Mouse (Mus musculus) bone marrow, adult 2 months (tissue): Measurements from ENCODE around the gene Erc2. TPM values are rescaled to one million over a fixed set of nuclear protein-coding genes. Genes with fewer than 3 reads are reported as not detected.

Experiments
- H3K27ac ChIP-seq: fragments of 200-500 bp; 2 replicates; pipeline ENCODE4 v1.5.1; 2012; ENCODE audit warnings: low read depth, mild to moderate bottlenecking, control low read depth, inconsistent platforms, low read length; ENCODE audit not compliant: control insufficient read depth, poor library complexity, insufficient read depth
- H3K4me1 ChIP-seq: fragments of 200-500 bp; 2 replicates; pipeline ENCODE4 v1.6.1; 2011; ENCODE audit warnings: low read length; ENCODE audit not compliant: control insufficient read depth, insufficient read depth
- H3K4me3 ChIP-seq: fragments of 200-500 bp; replicated peaks from 2 replicates; pipeline ENCODE3; 2011; ENCODE audit warnings: mild to moderate bottlenecking, low read depth, low read length, control low read depth; ENCODE audit not compliant: control insufficient read depth
- CTCF ChIP-seq: fragments of 200-500 bp; IDR thresholded peaks from 2 replicates; pipeline ENCODE4 v1.5.1; 2011; ENCODE audit warnings: low read length, control low read depth; ENCODE audit not compliant: control insufficient read depth, insufficient read depth
- POLR2A ChIP-seq: fragments of 200-500 bp; IDR thresholded peaks from 2 replicates; pipeline ENCODE4 v1.6.1; 2011; ENCODE audit warnings: low read depth, mild to moderate bottlenecking, control low read depth, low read length, borderline replicate concordance; ENCODE audit not compliant: control insufficient read depth
- WGBS: fragments of 180-500 bp; shearing (Covaris S2); methylation state at CpG from one replicate; pipeline ENCODE4 v1.1.7; 2018; 5-methylcytosine and 5-hydroxymethylcytosine counted together
- polyA plus RNA-seq: library from polyadenylated mRNA; stranded (reverse); fragments of >200 nt; gene quantifications from 2 replicates; pipeline ENCODE4 v1.2.4, GENCODE M21; 2011; ENCODE audit warnings: low replicate concordance; ENCODE audit not compliant: missing spikeins, insufficient read depth, insufficient read length

Gene Erc2
- polyA plus RNA-seq, 1 experiment = not detected

DNA sequence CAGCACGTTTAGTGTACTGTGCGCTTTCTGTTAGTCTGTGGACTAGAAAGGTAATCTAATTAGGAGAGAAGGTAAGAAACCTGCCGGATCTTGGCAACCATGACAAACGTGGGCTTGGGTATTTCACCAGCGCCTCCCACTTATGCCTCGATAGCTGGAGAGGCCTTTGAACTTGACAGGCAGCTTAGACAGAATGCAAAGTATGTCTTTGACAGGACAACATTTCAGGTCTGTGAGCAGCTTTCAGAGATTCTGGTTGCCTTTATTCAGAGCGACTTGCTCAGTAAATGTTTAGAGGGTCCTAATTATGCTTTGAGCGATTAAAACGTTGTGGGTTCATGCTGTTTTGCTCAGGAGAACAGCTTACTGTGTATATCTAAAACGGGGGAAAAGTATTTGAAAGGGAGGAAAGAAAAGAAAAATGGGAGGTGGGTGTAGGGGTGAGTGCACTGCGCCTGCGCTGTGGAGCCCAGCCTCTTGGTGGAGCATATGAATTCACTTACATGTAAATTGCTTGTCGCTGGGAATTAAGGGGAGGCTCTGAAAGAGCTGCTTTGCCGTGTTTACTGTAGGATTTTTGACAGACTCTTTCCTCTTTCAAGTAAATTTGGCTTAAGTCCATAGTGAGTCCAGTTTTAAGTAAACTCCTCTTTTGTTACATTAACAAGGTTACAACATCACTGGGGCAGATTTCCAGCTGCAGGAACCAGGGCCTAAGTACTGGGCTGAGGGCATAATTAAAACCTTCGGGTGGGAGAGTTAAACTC, 542.6 kb downstream of the Erc2 start:
- WGBS = 69% methylated on average over 15 of the region's 15 CpGs

DNA sequence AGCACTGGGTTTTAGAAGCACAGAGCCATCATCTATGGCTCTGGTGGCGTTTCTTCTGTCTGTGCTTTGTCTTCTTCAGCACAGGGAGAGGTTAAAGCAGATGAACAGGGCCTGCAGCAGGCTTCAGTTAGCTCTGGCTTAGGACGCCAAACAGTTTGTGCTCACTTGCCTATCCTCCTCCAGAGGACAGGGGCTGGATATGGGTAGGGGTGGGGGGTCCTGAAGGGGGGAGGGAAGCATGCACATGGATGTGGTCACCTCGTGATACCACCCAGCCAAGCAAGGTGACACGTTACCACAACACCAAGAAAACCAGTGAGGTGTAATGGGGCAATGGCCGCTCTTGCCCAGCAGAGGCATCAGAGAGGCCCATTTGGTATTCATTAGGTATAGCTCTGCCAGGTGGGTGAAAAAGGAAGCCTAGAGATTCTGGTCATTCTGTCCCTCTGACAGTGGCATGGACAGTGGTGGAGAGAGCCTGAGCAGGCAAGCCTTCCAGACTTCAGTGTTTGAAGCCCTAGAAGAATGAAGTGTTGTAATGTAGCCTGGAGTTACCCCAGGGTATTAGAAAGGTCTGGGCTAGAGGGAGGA, 543.5 kb downstream of the Erc2 start:
- WGBS = 67% methylated on average over 5 of the region's 5 CpGs
- no peak for TF ChIP-seq CTCF
- H3K27ac ChIP-seq = no peak overlapping the region

More for the DNA sequence above, 542.6 kb downstream of the Erc2 start:
- TF ChIP-seq CTCF (no peak), POLR2A (no peak)
- no peak overlapping the region for H3K4me3 ChIP-seq
- no peak overlapping the region for H3K27ac ChIP-seq
- no peaks in the 10 kb centered on the region for H3K4me1 ChIP-seq

DNA sequence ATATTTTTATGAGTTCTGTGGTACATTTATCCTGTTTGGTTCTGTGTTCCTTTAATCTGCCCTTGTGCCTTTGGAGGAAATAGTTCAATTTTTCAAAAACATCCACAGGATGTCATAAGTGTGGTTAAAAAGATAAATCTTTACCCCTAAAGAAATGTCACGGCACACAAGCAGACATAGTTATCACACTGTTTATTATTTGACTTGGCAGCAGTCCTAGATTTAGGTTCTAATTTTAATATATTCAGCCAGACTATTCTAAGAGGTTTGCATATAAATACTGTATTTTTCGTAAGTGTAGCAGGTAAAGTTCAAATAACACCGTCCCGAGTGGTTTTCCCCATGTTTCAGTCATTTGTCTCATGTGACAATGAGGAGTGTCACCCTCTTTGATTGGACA, 548.5 kb downstream of the Erc2 start:
- Histone ChIP-seq H3K4me1 (no peaks in the 10 kb centered on the region), H3K4me3 (no peak overlapping the region), H3K27ac (no peak overlapping the region)
- WGBS = 56% methylated on average over 4 of the region's 4 CpGs
- TF ChIP-seq POLR2A (no peak), CTCF (no peak)

More for the DNA sequence above, 543.5 kb downstream of the Erc2 start:
- no peaks in the 10 kb centered on the region for H3K4me1 ChIP-seq
- no peak overlapping the region for H3K4me3 ChIP-seq

DNA sequence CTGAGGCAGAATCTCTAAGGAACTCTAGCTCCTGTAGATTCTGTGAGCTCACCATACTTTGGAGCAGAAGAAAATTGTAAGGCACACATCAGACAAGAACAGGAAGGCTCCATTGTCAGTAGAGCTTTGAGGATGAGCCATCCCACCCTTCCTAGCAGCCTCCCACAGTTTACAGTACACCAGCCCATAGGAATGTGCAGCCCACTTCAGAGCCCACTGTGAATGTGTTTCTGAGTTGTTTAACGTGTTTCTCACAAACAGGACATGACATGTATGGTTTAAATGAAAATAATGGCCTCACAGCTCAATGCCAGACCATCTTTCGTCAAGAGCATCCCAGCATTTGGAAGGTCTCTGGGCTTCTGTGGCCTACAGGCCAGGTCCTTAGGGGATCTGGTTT, 549.1 kb downstream of the Erc2 start:
- no peaks in the 10 kb centered on the region for H3K4me1 ChIP-seq
- no peak overlapping the region for H3K4me3 ChIP-seq
- 55% methylated on average over 2 of the region's 2 CpGs for WGBS
- no peak overlapping the region for H3K27ac ChIP-seq
- no peak for TF ChIP-seq POLR2A
- no peak for TF ChIP-seq CTCF

DNA sequence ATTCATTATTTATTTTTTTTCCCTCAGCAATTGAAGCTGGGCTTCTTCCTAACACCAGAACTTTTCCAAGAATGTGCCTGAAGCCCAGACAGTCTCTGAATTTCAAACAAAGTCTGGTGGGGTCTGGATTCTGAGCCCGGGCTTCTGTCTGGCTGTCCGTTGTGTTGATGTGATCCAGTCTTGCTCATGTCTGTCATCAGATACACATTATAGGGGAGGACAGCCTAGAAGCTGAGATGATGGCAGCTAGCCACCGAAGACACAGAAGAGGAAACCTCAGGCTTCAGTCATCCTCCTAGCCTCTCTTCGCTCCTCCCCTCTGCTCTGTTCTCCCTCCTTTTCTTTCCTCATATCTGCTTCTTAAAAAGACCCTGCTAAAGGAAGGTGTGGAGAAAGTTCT, 551.5 kb downstream of the Erc2 start:
- no peaks in the 10 kb centered on the region for H3K4me1 ChIP-seq
- TF ChIP-seq CTCF (no peak), POLR2A (no peak)
- WGBS = 81% methylated on average over 4 of the region's 4 CpGs
- H3K4me3 ChIP-seq = no peak overlapping the region
- H3K27ac ChIP-seq = no peak overlapping the region

GRCm38 (mm10) chr14:28181070-28181825, 559.0 kb downstream of the Erc2 start:
- H3K4me3 ChIP-seq = no peak overlapping the region
- WGBS = 74% methylated on average over 4 of the region's 4 CpGs
- H3K4me1 ChIP-seq = no peaks in the 10 kb centered on the region
- no peak overlapping the region for H3K27ac ChIP-seq
- TF ChIP-seq CTCF (no peak), POLR2A (no peak)

DNA sequence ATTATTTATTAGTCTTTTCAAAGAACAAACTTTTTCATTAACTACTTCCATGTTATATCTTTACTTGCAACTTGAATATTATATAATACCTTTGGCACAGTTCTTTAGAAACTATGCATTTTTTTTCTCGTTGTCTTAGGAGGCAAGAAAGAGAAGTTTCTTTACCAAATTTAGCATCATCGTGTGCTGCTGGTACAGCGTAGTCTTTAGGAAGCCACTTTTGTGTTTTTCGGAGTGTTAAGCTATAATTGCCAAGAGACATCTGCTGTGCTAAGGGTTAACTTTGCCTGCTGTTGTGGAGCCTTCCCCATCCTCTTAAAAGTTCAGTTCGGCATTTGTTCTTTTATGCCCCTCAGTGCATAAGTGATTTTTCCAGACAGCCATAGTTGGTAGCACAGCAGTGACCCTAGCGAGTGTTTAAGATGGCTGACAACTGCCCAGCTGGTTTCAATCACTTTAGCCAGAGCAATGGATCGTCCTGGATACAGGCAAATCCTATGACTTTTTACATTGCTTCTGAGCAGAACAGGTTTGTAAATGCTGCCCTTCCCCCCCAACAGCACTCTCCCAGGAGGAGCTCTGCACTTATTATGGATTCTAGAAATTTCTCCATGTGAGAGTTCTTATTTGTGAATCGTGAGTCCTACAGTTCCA, 570.6 kb downstream of the Erc2 start:
- Histone ChIP-seq H3K27ac (no peak overlapping the region), H3K4me1 (no peaks in the 10 kb centered on the region), H3K4me3 (no peak overlapping the region)
- WGBS = 83% methylated on average over 8 of the region's 8 CpGs
- no peak for TF ChIP-seq POLR2A
- TF ChIP-seq CTCF = no peak

GRCm38 (mm10) chr14:28203874-28204273, 581.6 kb downstream of the Erc2 start:
- WGBS = 77% methylated on average over 4 of the region's 4 CpGs
- Histone ChIP-seq H3K4me1 (no peaks in the 10 kb centered on the region), H3K27ac (no peak overlapping the region), H3K4me3 (no peak overlapping the region)
- TF ChIP-seq POLR2A (no peak), CTCF (no peak)
